Mouse (Mus musculus) ES-E14 (cell line): Measurements from ENCODE around the gene Gprasp1. TPM values are rescaled to one million over a fixed set of nuclear protein-coding genes. Genes with fewer than 3 reads are reported as not detected.
"Not testable (repeated sequence)": the region's sequence is repeated elsewhere in the genome, so short reads cannot be mapped to it uniquely, and the experiment has no call there.

Experiments
- DNase-seq: peaks from one replicate; pipeline ENCODE4 v3.0.0-alpha.2; 2013; ENCODE audit warnings: low read depth, low spot score
- H3K27ac ChIP-seq: 2 replicates; pipeline ENCODE4 v1.5.1; 2012; ENCODE audit warnings: low read depth, mild to moderate bottlenecking, low read length, moderate library complexity, mixed read lengths; ENCODE audit not compliant: poor library complexity, insufficient read depth, severe bottlenecking
- H3K36me3 ChIP-seq: 2 replicates; pipeline ENCODE4 v1.6.1; 2012; ENCODE audit warnings: mild to moderate bottlenecking, low read length, moderate library complexity, mixed read lengths; ENCODE audit not compliant: control insufficient read depth, poor library complexity, insufficient read depth, severe bottlenecking
- H3K4me1 ChIP-seq, 2 experiments: fragments of 150-350 bp in 1 of 2; sonication (generic) in 1 of 2; 2 replicates each; pipeline ENCODE4 v1.6.1; 2012; ENCODE audit warnings: low read length in 2 of 2, mild to moderate bottlenecking in 1 of 2, mixed read lengths in 1 of 2; ENCODE audit not compliant: control insufficient read depth in 2 of 2, insufficient read depth in 2 of 2, poor library complexity in 1 of 2
- H3K4me3 ChIP-seq, 2 experiments: fragments of 150-350 bp in 1 of 2; sonication (generic) in 1 of 2; 2 replicates each; pipeline ENCODE4 v1.5.1; 2012; ENCODE audit warnings: low read length in 2 of 2, low read depth in 1 of 2, mild to moderate bottlenecking in 1 of 2, mixed read lengths in 1 of 2; ENCODE audit not compliant: insufficient read depth in 1 of 2, poor library complexity in 1 of 2, severe bottlenecking in 1 of 2
- H3K9ac ChIP-seq: 2 replicates; pipeline ENCODE4 v1.6.1; 2012; ENCODE audit warnings: low read depth, mild to moderate bottlenecking, low read length, mixed read lengths; ENCODE audit not compliant: poor library complexity, insufficient read depth, severe bottlenecking
- H3K9me3 ChIP-seq: fragments of 150-350 bp; sonication (generic); 2 replicates; pipeline ENCODE4 v1.6.1; 2012; ENCODE audit warnings: low read depth, mild to moderate bottlenecking, low read length; ENCODE audit not compliant: control insufficient read depth, insufficient read depth
- CHD2 ChIP-seq: IDR thresholded peaks from 2 replicates; pipeline ENCODE4 v1.6.1; 2014; ENCODE audit warnings: mild to moderate bottlenecking, low read depth, low read length, inconsistent platforms
- HCFC1 ChIP-seq: IDR thresholded peaks from 2 replicates; pipeline ENCODE4 v1.6.1; 2012; ENCODE audit warnings: low read length, inconsistent platforms, borderline replicate concordance; ENCODE audit not compliant: insufficient read depth
- MAFK ChIP-seq: IDR thresholded peaks from 2 replicates; pipeline ENCODE4 v1.6.1; 2014; ENCODE audit warnings: mild to moderate bottlenecking, low read depth, low read length, inconsistent platforms; ENCODE audit not compliant: insufficient read depth
- ZC3H11A ChIP-seq: IDR thresholded peaks from 2 replicates; pipeline ENCODE4 v1.6.1; 2012; ENCODE audit warnings: low read depth, mild to moderate bottlenecking, inconsistent platforms, low read length, borderline replicate concordance
- ZNF384 ChIP-seq: IDR thresholded peaks from 2 replicates; pipeline ENCODE4 v1.6.1; 2012; ENCODE audit warnings: low read depth, low read length, inconsistent platforms
- in situ Hi-C, 2 experiments: fragments of 600-800 bp; cut with MboI; formaldehyde crosslinking; loops; one replicate each; pipeline ENCODE4 v1.15.1; 2025; ENCODE audit warnings: low sequenced_read_pairs in 2 of 2, inconsistent platforms in 1 of 2; ENCODE audit not compliant: unreplicated experiment in 2 of 2
- total RNA-seq: library from RNA; depleted of rRNA; stranded (reverse); fragments of 300-350 nt; gene quantifications from 2 replicates; pipeline ENCODE4 v1.2.3, GENCODE M21; 2012

The Gprasp1 gene
- total RNA-seq, 1 experiment, result 30.7 TPM

DNA sequence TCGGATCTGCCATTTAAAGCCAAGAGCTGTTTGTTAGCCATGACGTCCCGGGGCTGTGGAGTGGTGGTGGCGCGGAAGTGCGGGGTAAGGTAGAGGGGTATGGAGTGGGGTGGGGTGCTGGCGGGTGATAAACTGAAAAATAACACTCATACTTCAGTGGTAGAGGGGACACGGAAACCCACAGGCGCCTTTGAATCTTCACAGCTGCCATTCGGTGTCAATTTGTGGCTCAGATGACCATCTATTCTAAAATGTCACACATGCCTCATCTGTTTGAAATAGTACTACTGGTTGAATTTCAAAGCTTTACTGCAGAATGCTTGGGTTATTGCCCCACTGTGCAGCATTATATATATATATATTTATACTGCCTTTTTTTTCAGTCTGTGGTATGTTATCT lies 17.4 kb upstream of the Gprasp1 start, which contains the start of gene Tmsb15a:
Tmsb15a (minus strand) TSS at position 101 of the 400 bp plus-strand sequence.
- H3K4me1 ChIP-seq, result no peaks in the 10 kb centered on the region
- no peaks in the 10 kb centered on the region for H3K9me3 ChIP-seq
- H3K9ac ChIP-seq, result peak within 1 kb of the TSS; percentile 54; the same call in 1 of the 2 replicates
- no peaks in the 10 kb centered on the region for H3K36me3 ChIP-seq
- H3K27ac ChIP-seq, result no peak within 1 kb of the TSS
- TF ChIP-seq HCFC1, result no peak
- no peak for DNase-seq
- peak within 1 kb of the TSS; percentile 42 to 57; a peak in 3 of 4 replicates for H3K4me3 ChIP-seq
- in situ Hi-C loops, result no loop called here

DNA sequence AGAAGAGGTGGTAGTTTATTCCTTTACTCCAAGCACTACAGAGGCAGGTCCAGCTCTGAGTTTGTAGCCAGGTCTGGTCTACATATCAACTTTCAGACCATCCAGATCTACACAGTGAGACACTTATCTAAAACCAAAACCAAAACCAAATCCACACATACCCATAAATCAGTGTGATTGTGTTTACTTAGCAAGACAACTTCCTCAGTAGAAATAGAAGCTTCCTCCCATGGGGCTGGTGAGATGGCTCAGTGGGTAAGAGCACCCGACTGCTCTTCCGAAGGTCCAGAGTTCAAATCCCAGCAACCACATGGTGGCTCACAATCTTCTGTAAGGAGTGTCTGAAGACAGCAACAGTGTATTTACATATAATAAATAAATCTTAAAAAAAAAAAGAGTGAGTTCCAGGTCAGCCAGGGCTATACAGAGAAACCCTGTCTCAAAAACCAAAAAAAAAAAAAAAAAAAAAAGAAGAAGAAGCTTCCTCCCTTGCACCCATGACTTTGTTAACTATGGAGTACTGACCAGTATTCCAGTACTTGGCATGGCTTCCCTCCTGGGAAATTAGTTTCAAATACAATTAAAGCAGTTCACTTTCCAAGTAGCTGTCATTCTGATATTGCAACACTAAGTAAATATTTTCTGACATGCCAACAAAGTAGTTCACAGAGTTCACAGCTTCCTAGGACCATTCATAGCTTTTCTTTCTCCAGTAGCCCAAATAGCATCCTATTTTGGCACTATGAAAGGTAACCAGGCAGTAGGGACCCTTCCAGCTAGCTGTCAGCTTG lies 3.6 kb upstream of the Gprasp1 start:
- no peak overlapping the region for H3K4me3 ChIP-seq
- TF ChIP-seq HCFC1, result no peak
- TF ChIP-seq ZNF384, result no peak
- no peak for TF ChIP-seq MAFK
- no peak for TF ChIP-seq CHD2
- no peak for TF ChIP-seq ZC3H11A
- no peak overlapping the region for H3K9ac ChIP-seq
- H3K36me3 ChIP-seq, result no peaks in the 10 kb centered on the region
- H3K27ac ChIP-seq, result no peak overlapping the region
- in situ Hi-C loops, result no loop called here
- H3K4me1 ChIP-seq, result no peaks in the 10 kb centered on the region
- no peaks in the 10 kb centered on the region for H3K9me3 ChIP-seq
- DNase-seq, result no peak

DNA sequence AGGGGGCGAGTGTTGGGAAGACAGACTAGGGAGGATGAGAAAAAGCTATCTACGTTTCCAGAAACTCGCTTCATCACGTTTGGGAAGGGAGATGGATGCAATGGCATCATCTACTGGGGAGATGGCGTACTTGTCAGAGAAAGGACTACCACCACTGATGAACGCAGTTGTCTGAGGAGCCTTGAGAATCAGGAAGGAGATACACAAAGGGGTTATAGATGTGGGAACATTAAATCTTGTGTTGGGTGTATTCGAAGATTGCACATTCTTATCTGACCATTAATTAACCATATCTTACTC lies 473 bp downstream of the Gprasp1 start:
- Histone ChIP-seq H3K9ac (peak overlapping the region; percentile 88), H3K27ac (no peak overlapping the region), H3K36me3 (peaks cover 5% of the 10 kb centered on the region; the same call in 1 of the 2 replicates), H3K4me1 (no peaks in the 10 kb centered on the region), H3K9me3 (no peaks in the 10 kb centered on the region), H3K4me3 (peak overlapping the region; percentile 79 to 86)
- no peak for TF ChIP-seq ZNF384
- in situ Hi-C loops, result no loop called here
- no peak for DNase-seq

DNA sequence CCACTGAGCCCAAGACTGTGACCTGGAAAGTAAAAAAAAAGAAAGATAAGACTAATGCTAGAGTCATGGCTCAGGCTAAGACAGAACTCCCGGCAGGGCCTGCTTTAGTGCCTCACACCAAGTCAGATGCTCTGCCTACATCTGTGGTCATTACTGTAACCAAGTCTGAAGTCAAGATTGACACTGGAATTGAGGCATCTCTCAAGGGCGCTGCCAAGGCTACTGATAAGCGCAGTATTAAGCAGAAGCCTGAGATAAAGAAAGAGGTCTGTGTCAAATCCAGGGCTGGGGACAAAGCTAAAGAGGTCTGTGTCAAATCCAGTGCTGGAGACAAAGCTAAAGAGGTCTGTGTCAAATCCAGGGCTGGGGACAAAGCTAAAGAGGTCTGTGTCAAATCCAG lies 2.8 kb downstream of the Gprasp1 start:
- H3K9ac ChIP-seq, in situ Hi-C loops, H3K9me3 ChIP-seq, H3K27ac ChIP-seq, H3K4me3 ChIP-seq, H3K4me1 ChIP-seq, DNase-seq, H3K36me3 ChIP-seq: not testable (repeated sequence)

DNA sequence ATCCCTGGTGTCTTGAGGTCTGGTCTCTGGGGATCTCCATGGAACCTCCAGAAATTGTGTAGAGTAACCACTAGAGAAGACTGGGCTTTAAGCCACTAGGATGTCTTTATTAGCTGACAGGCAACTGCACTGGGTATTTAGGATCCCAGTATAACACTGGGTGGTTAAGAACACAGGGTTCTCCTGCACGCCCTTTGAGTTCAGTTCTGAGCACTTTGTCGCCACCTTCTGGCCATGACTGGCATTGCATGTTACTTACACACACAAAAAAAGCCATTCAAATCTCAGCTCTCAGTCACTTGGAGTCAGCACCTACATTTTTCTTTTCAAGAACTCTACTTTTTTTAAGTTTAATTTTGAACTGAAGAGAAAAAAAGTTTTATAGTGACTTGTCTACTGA lies 10.3 kb downstream of the Gprasp1 start:
- Histone ChIP-seq H3K36me3 (no peaks in the 10 kb centered on the region), H3K9ac (no peak overlapping the region), H3K9me3 (no peaks in the 10 kb centered on the region), H3K27ac (no peak overlapping the region), H3K4me3 (no peak overlapping the region), H3K4me1 (no peaks in the 10 kb centered on the region)
- in situ Hi-C loops, result no loop called here
- TF ChIP-seq ZNF384 (no peak), CHD2 (no peak), MAFK (no peak), ZC3H11A (no peak), HCFC1 (no peak)
- DNase-seq, result peak; percentile 48
